Mouse (Mus musculus) thymus, adult 18-20 months (tissue): ENCODE results near the gene Il17rc.
A peak's percentile ranks its signal among the peaks of the same experiment; 100 is the strongest.

ENCODE experiments used
- DNase-seq, 2 experiments: peaks; one replicate each; pipeline ENCODE4 v3.0.0; 2022; ENCODE audit warnings: mixed read lengths in 2 of 2

The Il17rc gene

GRCm38 (mm10) chr6:113471297-113471936, at the start of gene Il17rc:
Gene Il17rc, plus strand, starts transcription at chr6:113471427.
- DNase-seq = no peak

GRCm38 (mm10) chr6:113423000-113423399, 48.2 kb upstream of the Il17rc start:
- no peak for DNase-seq

GRCm38 (mm10) chr6:113424187-113424586, 47.0 kb upstream of the Il17rc start:
- no peak for DNase-seq

- DNase-seq = no peak
Observed at GRCm38 (mm10) chr6:113426696-113427095, 44.5 kb upstream of the Il17rc start.

GRCm38 (mm10) chr6:113427397-113427796, 43.8 kb upstream of the Il17rc start:
- no peak for DNase-seq

GRCm38 (mm10) chr6:113428006-113428405, 43.2 kb upstream of the Il17rc start:
- no peak for DNase-seq

- no peak for DNase-seq
Observed at GRCm38 (mm10) chr6:113429965-113430364, 41.3 kb upstream of the Il17rc start.

- DNase-seq = no peak
Observed at GRCm38 (mm10) chr6:113430846-113431245, 40.4 kb upstream of the Il17rc start.

- DNase-seq = no peak
Observed at GRCm38 (mm10) chr6:113431801-113432200, 39.4 kb upstream of the Il17rc start.

- DNase-seq = no peak
Observed at GRCm38 (mm10) chr6:113433661-113434060, 37.6 kb upstream of the Il17rc start.

GRCm38 (mm10) chr6:113434691-113435090, 36.5 kb upstream of the Il17rc start:
- DNase-seq = no peak

GRCm38 (mm10) chr6:113435664-113436205, 35.5 kb upstream of the Il17rc start, which contains the start of gene Cidec:
Gene Cidec, minus strand, starts transcription at chr6:113435760.
- no peak for DNase-seq

GRCm38 (mm10) chr6:113437135-113437534, 34.1 kb upstream of the Il17rc start:
- no peak for DNase-seq

- DNase-seq = no peak
Observed at GRCm38 (mm10) chr6:113438721-113439430, 32.4 kb upstream of the Il17rc start.

- DNase-seq = no peak
Observed at GRCm38 (mm10) chr6:113440686-113441085, 30.5 kb upstream of the Il17rc start.

- DNase-seq = peak; percentile 40 to 60
Observed at GRCm38 (mm10) chr6:113441147-113441680, 30.0 kb upstream of the Il17rc start.

GRCm38 (mm10) chr6:113442087-113442441, 29.2 kb upstream of the Il17rc start:
- DNase-seq = no peak

- DNase-seq = peak; percentile 80 to 87
Observed at GRCm38 (mm10) chr6:113442442-113443090, 28.7 kb upstream of the Il17rc start, which contains the start of gene Jagn1. Gene Jagn1, plus strand, starts transcription at chr6:113442569.

- no peak for DNase-seq
Observed at GRCm38 (mm10) chr6:113443091-113443490, 28.1 kb upstream of the Il17rc start.

- no peak for DNase-seq
Observed at GRCm38 (mm10) chr6:113444207-113444965, 26.8 kb upstream of the Il17rc start.

GRCm38 (mm10) chr6:113447639-113448038, 23.6 kb upstream of the Il17rc start:
- no peak for DNase-seq

GRCm38 (mm10) chr6:113451839-113452238, 19.4 kb upstream of the Il17rc start:
- no peak for DNase-seq
